Comparison of ENCODE assay signal across 8 mouse cellular contexts in the genomic region with DNA sequence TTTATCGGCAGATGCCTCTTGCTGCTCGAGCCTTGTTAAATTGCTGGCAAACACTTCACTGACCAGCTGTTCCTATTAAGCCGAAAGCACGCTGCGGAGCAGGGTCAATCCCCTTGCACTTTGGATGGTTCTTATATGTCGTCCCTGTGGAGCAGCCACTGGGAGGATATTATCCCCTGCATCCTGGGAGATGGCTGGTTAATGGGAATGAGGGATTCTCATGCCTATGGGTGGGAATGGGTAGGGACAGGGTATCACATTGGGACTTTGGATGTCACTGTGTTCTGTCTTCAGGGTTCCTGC.
DNase-seq lines count a peak whose midpoint lies in the region; ATAC-seq and TF ChIP-seq lines count a peak whose summit lies in the region.
"Had no signal": no experiment of that assay in that cellular context is flagged by ENCODE, and none has a peak within 500 bp of the region (broad histone marks: within the 10 kb centered on the region; RNA-seq: fewer than 3 reads in every experiment).

No protein-coding gene starts in this region.

- H3K27ac ChIP-seq in stomach, embryonic 15.5 days = no peak overlapping the region
- no peak overlapping the region for H3K27ac ChIP-seq in stomach, postnatal 0 days (replicated peaks)
- H3K27ac ChIP-seq in hindbrain, embryonic 13.5 days = 0 out of 2 replicates have a peak overlapping the region, but pooled peaks have one; percentile 30
- H3K27ac ChIP-seq: embryonic facial prominence, embryonic 15.5 days had no signal

- no peaks in the 10 kb centered on the region for H3K9me3 ChIP-seq in stomach, embryonic 15.5 days
- H3K9me3 ChIP-seq in stomach, postnatal 0 days (ENCODE audit: control insufficient read depth, low read length) = no peaks in the 10 kb centered on the region
- H3K9me3 ChIP-seq in hindbrain, embryonic 13.5 days = no peaks in the 10 kb centered on the region
- H3K9me3 ChIP-seq: embryonic facial prominence, embryonic 15.5 days had no signal

- no peak overlapping the region for H3K9ac ChIP-seq in stomach, embryonic 15.5 days
- no peak overlapping the region for H3K9ac ChIP-seq in stomach, postnatal 0 days (ENCODE audit: low read length)
- 0 out of 2 replicates have a peak overlapping the region, but pooled peaks have one; percentile 35 for H3K9ac ChIP-seq in hindbrain, embryonic 13.5 days
- H3K9ac ChIP-seq: embryonic facial prominence, embryonic 15.5 days had no signal

- H3K27me3 ChIP-seq in stomach, embryonic 15.5 days (replicated peaks) = no peaks in the 10 kb centered on the region
- no peaks in the 10 kb centered on the region for H3K27me3 ChIP-seq in stomach, postnatal 0 days (ENCODE audit: control insufficient read depth, insufficient read depth, low read length)
- no peaks in the 10 kb centered on the region for H3K27me3 ChIP-seq in hindbrain, embryonic 13.5 days
- H3K27me3 ChIP-seq: embryonic facial prominence, embryonic 15.5 days had no signal

- 38% methylated on average over 6 of the region's 6 CpGs for WGBS in stomach, embryonic 15.5 days
- 32% methylated on average over 6 of the region's 6 CpGs for WGBS in stomach, postnatal 0 days
- 25% methylated on average over 6 of the region's 6 CpGs for WGBS in hindbrain, embryonic 13.5 days

- H3K36me3 ChIP-seq in stomach, embryonic 15.5 days = no peaks in the 10 kb centered on the region
- no peaks in the 10 kb centered on the region for H3K36me3 ChIP-seq in stomach, postnatal 0 days (ENCODE audit: control insufficient read depth, insufficient read depth, low read length)
- H3K36me3 ChIP-seq in hindbrain, embryonic 13.5 days = no peaks in the 10 kb centered on the region
- H3K36me3 ChIP-seq: embryonic facial prominence, embryonic 15.5 days had no signal

- DNase-seq in stomach, postnatal 0 days (ENCODE audit: low spot score) = no peak
- peak; percentile 26 to 64 for DNase-seq in lung, postnatal 4 days
- DNase-seq in frontal cortex, adult 2 months (ENCODE audit: extremely low spot score in 1 of 2, low spot score in 1 of 2) = no peak
- DNase-seq in testis, postnatal 14 days (ENCODE audit: low spot score) = no peak

- no peak for TF ChIP-seq CTCF in stomach, postnatal 0 days (IDR thresholded peaks at IDR 0.05; ENCODE audit: low read depth)

- H3K4me1 ChIP-seq in stomach, embryonic 15.5 days = peaks cover 7% of the 10 kb centered on the region
- H3K4me1 ChIP-seq in stomach, postnatal 0 days (replicated peaks; ENCODE audit: control insufficient read depth, insufficient read depth) = no peaks in the 10 kb centered on the region
- H3K4me1 ChIP-seq in hindbrain, embryonic 13.5 days (replicated peaks) = peaks cover 32% of the 10 kb centered on the region

- H3K4me3 ChIP-seq in stomach, embryonic 15.5 days (replicated peaks) = no peak overlapping the region
- no peak overlapping the region for H3K4me3 ChIP-seq in stomach, postnatal 0 days (ENCODE audit: low read depth, low read length)
- no peak overlapping the region for H3K4me3 ChIP-seq in hindbrain, embryonic 13.5 days
- H3K4me3 ChIP-seq: embryonic facial prominence, embryonic 15.5 days had no signal

- no peak for TF ChIP-seq EP300 in stomach, postnatal 0 days (optimal IDR thresholded peaks at IDR 0.05)

- no peak for ATAC-seq in stomach, embryonic 15.5 days (ENCODE audit: insufficient read depth, low FRiP score, low read depth)
- ATAC-seq in stomach, postnatal 0 days (ENCODE audit: low FRiP score, low TSS enrichment) = no peak
- peak; percentile 29; the same call in 1 of the 2 replicates for ATAC-seq in hindbrain, embryonic 13.5 days (ENCODE audit: low FRiP score)
- ATAC-seq in monocyte, adult 5-6 weeks (replicated peaks; ENCODE audit: insufficient number of reproducible peaks, low FRiP score, low TSS enrichment, poor library complexity, severe bottlenecking) = no peak

- peak overlapping the region; percentile 19; the same call in 1 of the 2 replicates for H3K4me2 ChIP-seq in stomach, embryonic 15.5 days
- no peak overlapping the region for H3K4me2 ChIP-seq in stomach, postnatal 0 days (replicated peaks; ENCODE audit: low read depth)
- no peak overlapping the region for H3K4me2 ChIP-seq in hindbrain, embryonic 13.5 days
- H3K4me2 ChIP-seq: embryonic facial prominence, embryonic 15.5 days had no signal

Comparison
In these comparisons a context has a peak if more than half of its experiments do, and no peak if none do; other contexts are left out.
1. DNase-seq: peak in lung, postnatal 4 days (2 of 2); none in stomach, postnatal 0 days (single experiment), frontal cortex, adult 2 months (0 of 2) and testis, postnatal 14 days (single experiment).